Mouse (Mus musculus): ENCODE data around the gene Arhgap31. TPM values are rescaled to one million over a fixed set of nuclear protein-coding genes. Genes with fewer than 3 reads are reported as not detected.
A peak's percentile ranks its signal among the peaks of the same experiment; 100 is the strongest.

Arhgap31 gene
- total and polyA plus RNA-seq, 3 experiments: 0.01 to 0.04 TPM; not detected in 1

GRCm38 (mm10) chr16:38635833-38636390 lies 77.2 kb downstream of the Arhgap31 start:
- Histone ChIP-seq H3K9ac (ENCODE audit: control insufficient read depth, low read depth, low read length, poor library complexity, severe bottlenecking) (no peak overlapping the region), H3K79me2 (ENCODE audit: control insufficient read depth, insufficient read depth, low read length, poor library complexity) (no peaks in the 10 kb centered on the region), H3K9me3 (replicated peaks; ENCODE audit: insufficient read depth, low read length) (no peaks in the 10 kb centered on the region), H3K4me1 (ENCODE audit: control insufficient read depth in 1 of 2, insufficient read depth in 2 of 2, low read length in 2 of 2) (no peaks in the 10 kb centered on the region; a peak in 1 of 4 replicates), H3K27me3 (ENCODE audit: control insufficient read depth in 1 of 2, insufficient read depth in 2 of 2, low read length in 2 of 2) (peaks cover 3 to 4% of the 10 kb centered on the region in 2 experiments; a peak in 2 of 4 replicates), H3K36me3 (ENCODE audit: control insufficient read depth in 1 of 2, insufficient read depth in 2 of 2, low read length in 2 of 2) (no peaks in the 10 kb centered on the region), H3K27ac (ENCODE audit: control insufficient read depth, low read depth, low read length) (no peak overlapping the region), H3K4me3 (ENCODE audit: control insufficient read depth in 1 of 2, insufficient read depth in 1 of 2, low read depth in 2 of 2, low read length in 2 of 2) (no peak overlapping the region)
- no peak for DNase-seq (ENCODE audit: low read depth, low spot score)
- TF ChIP-seq ZMIZ1 (IDR thresholded peaks at IDR 0.05; ENCODE audit: low read depth, low read length) (no peak), E2F4 (IDR thresholded peaks at IDR 0.05; ENCODE audit: borderline replicate concordance, low read depth, low read length) (no peak), RCOR1 (IDR thresholded peaks at IDR 0.05; ENCODE audit: low read depth, low read length) (no peak), MAX (IDR thresholded peaks at IDR 0.05; ENCODE audit: low read length) (no peak)

- TF ChIP-seq JUND (IDR thresholded peaks at IDR 0.05; ENCODE audit: low read depth, low read length) (no peak), SMC3 (IDR thresholded peaks at IDR 0.05; ENCODE audit: low read depth, low read length) (peak; percentile 62), BHLHE40 (IDR thresholded peaks at IDR 0.05; ENCODE audit: borderline replicate concordance, low read depth, low read length) (peak; percentile 32; the same call in 1 of the 2 replicates), MAZ (IDR thresholded peaks at IDR 0.05; ENCODE audit: low read depth, low read length) (no peak), CHD1 (IDR thresholded peaks at IDR 0.05; ENCODE audit: low read depth, low read length) (no peak), USF1 (IDR thresholded peaks at IDR 0.05; ENCODE audit: low read depth, low read length) (peak; percentile 57; the same call in 1 of the 2 replicates), RAD21 (IDR thresholded peaks at IDR 0.05; ENCODE audit: low read depth, low read length) (peak; percentile 65), CTCF (IDR thresholded peaks at IDR 0.05 in 2 of 3, conservative IDR thresholded peaks at IDR 0.05 in 1 of 3; ENCODE audit: control insufficient read depth in 1 of 3, insufficient read depth in 1 of 3, low read depth in 2 of 3, low read length in 3 of 3, poor library complexity in 1 of 3, severe bottlenecking in 1 of 3) (peak; percentile 55 to 83 (median 69)), POLR2AphosphoS2 (IDR thresholded peaks at IDR 0.05; ENCODE audit: low read length) (no peak), MAX (IDR thresholded peaks at IDR 0.05; ENCODE audit: low read length) (peak; percentile 78), MYC (IDR thresholded peaks at IDR 0.05; ENCODE audit: low read depth, low read length) (peak; percentile 88), ZC3H11A (IDR thresholded peaks at IDR 0.05; ENCODE audit: low read depth, low read length) (0 out of 2 replicates have a peak, but pooled peaks have one; percentile 26)
- Histone ChIP-seq H3K36me3 (ENCODE audit: control insufficient read depth in 1 of 2, insufficient read depth in 2 of 2, low read length in 2 of 2) (no peaks in the 10 kb centered on the region), H3K79me2 (ENCODE audit: control insufficient read depth, insufficient read depth, low read length, poor library complexity) (no peaks in the 10 kb centered on the region), H3K9ac (ENCODE audit: control insufficient read depth, low read depth, low read length, poor library complexity, severe bottlenecking) (no peak overlapping the region), H3K4me1 (ENCODE audit: control insufficient read depth in 1 of 2, insufficient read depth in 2 of 2, low read length in 2 of 2) (no peaks in the 10 kb centered on the region; a peak in 1 of 4 replicates), H3K9me3 (replicated peaks; ENCODE audit: insufficient read depth, low read length) (no peaks in the 10 kb centered on the region), H3K4me3 (ENCODE audit: control insufficient read depth in 1 of 2, insufficient read depth in 1 of 2, low read depth in 2 of 2, low read length in 2 of 2) (no peak overlapping the region), H3K27me3 (ENCODE audit: control insufficient read depth in 1 of 2, insufficient read depth in 2 of 2, low read length in 2 of 2) (peaks cover 3 to 4% of the 10 kb centered on the region in 2 experiments; a peak in 2 of 4 replicates), H3K27ac (ENCODE audit: control insufficient read depth, low read depth, low read length) (no peak overlapping the region)
- DNase-seq (ENCODE audit: low read depth, low spot score): peak; percentile 52
These were observed 80.9 kb downstream of the Arhgap31 start for GRCm38 (mm10) chr16:38632147-38632546.
